In the genomic region with DNA sequence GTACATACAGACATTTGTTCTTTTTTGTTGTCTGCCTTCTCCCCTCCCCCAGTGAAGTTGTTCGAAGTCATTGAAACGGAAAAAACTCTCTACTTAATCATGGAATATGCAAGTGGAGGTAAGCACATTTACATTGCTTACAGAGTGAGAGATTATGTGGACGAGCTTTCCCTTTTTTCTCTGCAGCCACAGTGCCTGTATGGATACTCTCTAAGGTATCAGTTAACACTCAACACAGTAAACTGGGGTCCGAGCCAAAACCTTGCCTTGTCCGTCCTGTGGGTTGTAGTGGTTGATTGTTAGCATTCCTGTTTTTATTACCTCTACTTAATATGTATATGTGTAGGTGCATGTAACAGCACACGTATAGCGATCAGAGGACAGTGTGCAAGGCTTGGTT, we compare ENCODE assay signal across 28 mouse cellular contexts. TPM values are rescaled to one million over a fixed set of nuclear protein-coding genes. Genes with fewer than 3 reads are reported as not detected.
DNase-seq lines count a peak whose midpoint lies in the region; ATAC-seq and TF ChIP-seq lines count a peak whose summit lies in the region.
"Had no signal": no experiment of that assay in that cellular context is flagged by ENCODE, and none has a peak within 500 bp of the region (broad histone marks: within the 10 kb centered on the region; RNA-seq: fewer than 3 reads in every experiment).

No protein-coding gene starts in this region.

- peak overlapping the region; percentile 11; the same call in 1 of the 2 replicates for H3K27ac ChIP-seq in heart, embryonic 12.5 days (ENCODE audit: poor library complexity, severe bottlenecking)
- peak overlapping the region; percentile 41 for H3K27ac ChIP-seq in heart, embryonic 15.5 days
- 0 out of 2 replicates have a peak overlapping the region, but pooled peaks have one; percentile 37 for H3K27ac ChIP-seq in kidney, embryonic 15.5 days
- no peak overlapping the region for H3K27ac ChIP-seq in stomach, postnatal 0 days (replicated peaks)
- H3K27ac ChIP-seq: forebrain, embryonic 10.5 days; hindbrain, embryonic 10.5 days; hindbrain, embryonic 13.5 days; intestine, embryonic 15.5 days had no signal

- 77% methylated on average over 7 of the region's 7 CpGs for WGBS in heart, embryonic 12.5 days
- 59% methylated on average over 7 of the region's 7 CpGs for WGBS in heart, embryonic 15.5 days
- 86% methylated on average over 7 of the region's 7 CpGs for WGBS in kidney, embryonic 15.5 days
- WGBS in stomach, postnatal 0 days, result 87% methylated on average over 7 of the region's 7 CpGs

- no peaks in the 10 kb centered on the region for H3K9me3 ChIP-seq in heart, embryonic 12.5 days (replicated peaks)
- no peaks in the 10 kb centered on the region for H3K9me3 ChIP-seq in heart, embryonic 15.5 days (replicated peaks)
- no peaks in the 10 kb centered on the region for H3K9me3 ChIP-seq in kidney, embryonic 15.5 days (replicated peaks)
- H3K9me3 ChIP-seq in stomach, postnatal 0 days (ENCODE audit: control insufficient read depth, low read length), result no peaks in the 10 kb centered on the region
- H3K9me3 ChIP-seq: embryonic facial prominence, embryonic 13.5 days; forebrain, embryonic 10.5 days; forebrain, embryonic 13.5 days; hindbrain, embryonic 10.5 days; hindbrain, embryonic 13.5 days; intestine, embryonic 15.5 days had no signal

- H3K36me3 ChIP-seq in heart, embryonic 12.5 days, result peaks cover 43% of the 10 kb centered on the region
- H3K36me3 ChIP-seq in heart, embryonic 15.5 days, result peaks cover 26% of the 10 kb centered on the region
- H3K36me3 ChIP-seq in kidney, embryonic 15.5 days, result peaks cover 76% of the 10 kb centered on the region
- peaks cover 10% of the 10 kb centered on the region; the same call in 1 of the 2 replicates for H3K36me3 ChIP-seq in stomach, postnatal 0 days (ENCODE audit: control insufficient read depth, insufficient read depth, low read length)

- intact Hi-C loops in heart, postnatal 14 days (cut with DNase I), result no loop called here

- DNase-seq in heart, postnatal 4 days, result no peak
- no peak for DNase-seq in heart, postnatal 14 days
- no peak for DNase-seq in kidney, adult 9 months
- no peak for DNase-seq in stomach, postnatal 0 days (ENCODE audit: low spot score)
- DNase-seq: adrenal gland, adult 2 months; adrenal gland, postnatal 14 days; cerebellum, adult 11 months; cerebellum, adult 2 months; cerebellum, adult 9-11 months; cerebellum, postnatal 25 days; gastrocnemius, postnatal 10 days; gastrocnemius, postnatal 36 days; kidney, adult 11 months; kidney, adult 8-10 months had no signal

- H3K4me2 ChIP-seq in heart, embryonic 12.5 days, result no peak overlapping the region
- H3K4me2 ChIP-seq in heart, embryonic 15.5 days, result no peak overlapping the region
- H3K4me2 ChIP-seq in kidney, embryonic 15.5 days, result no peak overlapping the region
- H3K4me2 ChIP-seq in stomach, postnatal 0 days (replicated peaks; ENCODE audit: low read depth), result no peak overlapping the region
- H3K4me2 ChIP-seq: embryonic facial prominence, embryonic 13.5 days; forebrain, embryonic 13.5 days; heart, embryonic 11.5 days; hindbrain, embryonic 13.5 days; intestine, embryonic 15.5 days had no signal

- no peak for TF ChIP-seq EP300 in stomach, postnatal 0 days (optimal IDR thresholded peaks at IDR 0.05)

- H3K9ac ChIP-seq in heart, embryonic 12.5 days, result no peak overlapping the region
- no peak overlapping the region for H3K9ac ChIP-seq in heart, embryonic 15.5 days
- no peak overlapping the region for H3K9ac ChIP-seq in kidney, embryonic 15.5 days
- no peak overlapping the region for H3K9ac ChIP-seq in stomach, postnatal 0 days (ENCODE audit: low read length)
- H3K9ac ChIP-seq: embryonic facial prominence, embryonic 13.5 days; forebrain, embryonic 13.5 days; hindbrain, embryonic 13.5 days; intestine, embryonic 15.5 days had no signal

- no peak overlapping the region for H3K4me3 ChIP-seq in heart, embryonic 12.5 days
- H3K4me3 ChIP-seq in heart, embryonic 15.5 days, result no peak overlapping the region
- no peak overlapping the region for H3K4me3 ChIP-seq in kidney, embryonic 15.5 days (replicated peaks)
- no peak overlapping the region for H3K4me3 ChIP-seq in stomach, postnatal 0 days (ENCODE audit: low read depth, low read length)
- H3K4me3 ChIP-seq: embryonic facial prominence, embryonic 13.5 days; forebrain, embryonic 10.5 days; forebrain, embryonic 13.5 days; hindbrain, embryonic 10.5 days; hindbrain, embryonic 13.5 days; intestine, embryonic 15.5 days had no signal

- no peaks in the 10 kb centered on the region for H3K27me3 ChIP-seq in heart, embryonic 12.5 days (replicated peaks)
- H3K27me3 ChIP-seq in heart, embryonic 15.5 days, result no peaks in the 10 kb centered on the region
- no peaks in the 10 kb centered on the region for H3K27me3 ChIP-seq in kidney, embryonic 15.5 days
- H3K27me3 ChIP-seq in stomach, postnatal 0 days (ENCODE audit: control insufficient read depth, insufficient read depth, low read length), result no peaks in the 10 kb centered on the region
- H3K27me3 ChIP-seq: embryonic facial prominence, embryonic 13.5 days; forebrain, embryonic 13.5 days; hindbrain, embryonic 13.5 days; intestine, embryonic 15.5 days had no signal

- no peak for ATAC-seq in heart, embryonic 12.5 days (ENCODE audit: insufficient number of reproducible peaks, low FRiP score)
- no peak for ATAC-seq in heart, embryonic 15.5 days (replicated peaks; ENCODE audit: insufficient number of reproducible peaks, insufficient read depth, low FRiP score, low read depth)
- no peak for ATAC-seq in kidney, embryonic 15.5 days (replicated peaks; ENCODE audit: low FRiP score)
- ATAC-seq in stomach, postnatal 0 days (ENCODE audit: low FRiP score, low TSS enrichment), result no peak
- ATAC-seq: CD4-positive, CD25-positive, alpha-beta regulatory T cell, adult 4 months; forebrain, embryonic 13.5 days; forebrain, embryonic 16.5 days; hindbrain, embryonic 16.5 days; intestine, embryonic 15.5 days had no signal

- H3K4me1 ChIP-seq in heart, embryonic 12.5 days (replicated peaks), result peaks cover 8% of the 10 kb centered on the region
- peaks cover 7% of the 10 kb centered on the region for H3K4me1 ChIP-seq in heart, embryonic 15.5 days (replicated peaks)
- no peaks in the 10 kb centered on the region for H3K4me1 ChIP-seq in kidney, embryonic 15.5 days
- no peaks in the 10 kb centered on the region for H3K4me1 ChIP-seq in stomach, postnatal 0 days (replicated peaks; ENCODE audit: control insufficient read depth, insufficient read depth)
- H3K4me1 ChIP-seq: forebrain, embryonic 10.5 days; forebrain, embryonic 13.5 days; hindbrain, embryonic 10.5 days; hindbrain, embryonic 13.5 days; intestine, embryonic 15.5 days had no signal

- no peak for TF ChIP-seq CTCF in stomach, postnatal 0 days (IDR thresholded peaks at IDR 0.05; ENCODE audit: low read depth)

RNA-seq across cellular contexts. Expression of a gene that starts 43.9 kb away (rescaled TPM):
- 51.0 and 53.7 TPM in 2 replicates for polyA plus RNA-seq in heart, embryonic 12.5 days (2016; fragmentation: Nextera tagmentation; extraction: Ambion mirVana)
- total RNA-seq in heart, postnatal 4 days (2021), result 10 to 100 TPM; 77.5 to 79.9 TPM
- polyA plus RNA-seq in heart, embryonic 15.5 days (2015; fragmentation: Nextera tagmentation; extraction: Ambion mirVana), result 25.8 and 30.4 TPM in 2 replicates
- 10 to 100 TPM; 65.2 to 72.1 TPM for total RNA-seq in heart, postnatal 14 days (2021)
- 39.7 and 50.3 TPM in 2 replicates for polyA plus RNA-seq in kidney, embryonic 15.5 days (2015; fragmentation: Nextera tagmentation; extraction: Ambion mirVana)
- 15.6 and 18.5 TPM in 2 replicates for polyA plus RNA-seq in stomach, postnatal 0 days (2015; fragmentation: Nextera tagmentation; extraction: Ambion mirVana)

RNA-seq across cellular contexts. Expression of a gene that starts 53.9 kb away (rescaled TPM):
- 363 and 373 TPM in 2 replicates for polyA plus RNA-seq in heart, embryonic 12.5 days (2016; fragmentation: Nextera tagmentation; extraction: Ambion mirVana)
- 100 to 1,000 TPM; 165 to 181 TPM for total RNA-seq in heart, postnatal 4 days (2021)
- 315 and 319 TPM in 2 replicates for polyA plus RNA-seq in heart, embryonic 15.5 days (2015; fragmentation: Nextera tagmentation; extraction: Ambion mirVana)
- 100 to 1,000 TPM in 1 of 2 experiments, 10 to 100 TPM in 1; 98.4 to 117 TPM for total RNA-seq in heart, postnatal 14 days (2021)
- polyA plus RNA-seq in kidney, embryonic 15.5 days (2015; fragmentation: Nextera tagmentation; extraction: Ambion mirVana), result 126 and 154 TPM in 2 replicates
- polyA plus RNA-seq in stomach, postnatal 0 days (2015; fragmentation: Nextera tagmentation; extraction: Ambion mirVana), result 532 and 573 TPM in 2 replicates
- total RNA-seq: MEL had no signal

RNA-seq across cellular contexts. Expression of a gene that starts 59.6 kb away (rescaled TPM):
- 8.8 and 10.2 TPM in 2 replicates for polyA plus RNA-seq in heart, embryonic 12.5 days (2016; fragmentation: Nextera tagmentation; extraction: Ambion mirVana)
- 1 to 10 TPM; 9.4 to 9.8 TPM for total RNA-seq in heart, postnatal 4 days (2021)
- polyA plus RNA-seq in heart, embryonic 15.5 days (2015; fragmentation: Nextera tagmentation; extraction: Ambion mirVana), result 6.1 and 9.0 TPM in 2 replicates
- 1 to 10 TPM; 3.3 to 4.7 TPM for total RNA-seq in heart, postnatal 14 days (2021)
- 10.7 and 12.8 TPM in 2 replicates for polyA plus RNA-seq in kidney, embryonic 15.5 days (2015; fragmentation: Nextera tagmentation; extraction: Ambion mirVana)
- 7.4 and 8.5 TPM in 2 replicates for polyA plus RNA-seq in stomach, postnatal 0 days (2015; fragmentation: Nextera tagmentation; extraction: Ambion mirVana)
